24 mouse cellular contexts compared by ENCODE assay signal in the genomic region with DNA sequence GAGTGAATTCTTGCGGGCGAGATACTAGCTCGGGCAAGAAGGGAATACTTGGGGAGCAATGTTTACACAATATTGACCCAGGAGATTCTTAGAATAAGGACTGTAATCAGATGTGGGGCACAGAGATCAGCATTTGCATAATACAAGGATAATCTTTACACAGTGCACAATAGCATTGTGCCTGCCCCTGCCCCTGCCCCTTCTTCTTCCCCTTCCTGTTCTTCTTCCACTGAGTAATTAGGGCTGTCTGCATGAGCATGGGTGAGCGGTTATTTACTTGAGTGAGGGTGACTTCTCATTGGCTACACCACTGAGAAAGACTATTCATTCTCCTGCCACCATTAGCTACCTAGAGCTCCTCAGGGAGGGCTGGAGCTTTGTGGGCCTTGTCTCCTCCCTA. TPM values are rescaled to one million over a fixed set of nuclear protein-coding genes. Genes with fewer than 3 reads are reported as not detected.
DNase-seq lines count a peak whose midpoint lies in the region; ATAC-seq and TF ChIP-seq lines count a peak whose summit lies in the region.
"Had no signal": no experiment of that assay in that cellular context is flagged by ENCODE, and none has a peak within 500 bp of the region (broad histone marks: within the 10 kb centered on the region; RNA-seq: fewer than 3 reads in every experiment).

No protein-coding gene starts in this region.

- H3K9ac ChIP-seq in forebrain, embryonic 11.5 days (ENCODE audit: low read length) = no peak overlapping the region
- no peak overlapping the region for H3K9ac ChIP-seq in forebrain, postnatal 0 days
- H3K9ac ChIP-seq in midbrain, embryonic 11.5 days (ENCODE audit: low read length) = no peak overlapping the region
- no peak overlapping the region for H3K9ac ChIP-seq in midbrain, postnatal 0 days (replicated peaks; ENCODE audit: low read length, poor library complexity, severe bottlenecking)
- H3K9ac ChIP-seq: embryonic facial prominence, embryonic 12.5 days; embryonic facial prominence, embryonic 15.5 days; forebrain, embryonic 15.5 days; hindbrain, embryonic 12.5 days; hindbrain, embryonic 15.5 days had no signal

- 0 out of 2 replicates have a peak, but pooled peaks have one; percentile 42 for ATAC-seq in forebrain, embryonic 11.5 days (replicated peaks; ENCODE audit: low FRiP score)
- ATAC-seq in forebrain, postnatal 0 days = no peak
- ATAC-seq in midbrain, embryonic 11.5 days (ENCODE audit: low FRiP score) = peak; percentile 74
- no peak for ATAC-seq in midbrain, postnatal 0 days (ENCODE audit: low FRiP score)
- ATAC-seq: forebrain, embryonic 15.5 days; Patski had no signal

- H3K4me2 ChIP-seq in forebrain, embryonic 11.5 days (ENCODE audit: low read depth, low read length, severe bottlenecking) = no peak overlapping the region
- H3K4me2 ChIP-seq in forebrain, postnatal 0 days (ENCODE audit: low read depth) = no peak overlapping the region
- peak overlapping the region; percentile 16; the same call in 1 of the 2 replicates for H3K4me2 ChIP-seq in midbrain, embryonic 11.5 days
- H3K4me2 ChIP-seq in midbrain, postnatal 0 days (ENCODE audit: low read depth, low read length, poor library complexity, severe bottlenecking) = no peak overlapping the region
- H3K4me2 ChIP-seq: embryonic facial prominence, embryonic 12.5 days; embryonic facial prominence, embryonic 15.5 days; forebrain, embryonic 15.5 days; heart, embryonic 11.5 days; hindbrain, embryonic 12.5 days; hindbrain, embryonic 15.5 days had no signal

- DNase-seq in forebrain, embryonic 11.5 days (ENCODE audit: low spot score) = no peak
- DNase-seq in forebrain, postnatal 0 days = no peak
- DNase-seq in midbrain, embryonic 11.5 days (ENCODE audit: low spot score, missing footprints) = peak; percentile 83
- DNase-seq in midbrain, postnatal 0 days (ENCODE audit: low spot score) = no peak
- DNase-seq in retina, embryonic 14.5 days (ENCODE audit: low spot score) = peak; percentile 45
- DNase-seq in embryonic facial prominence, embryonic 10.5 days (ENCODE audit: low spot score) = no peak
- DNase-seq: adrenal gland, postnatal 10 days; adrenal gland, postnatal 36 days; B cell, adult 2 months; cerebellum, adult 18-20 months; cerebellum, adult 9-10 months; cerebellum, postnatal 14 days; gastrocnemius, postnatal 14 days; heart, adult 11 months had no signal

- H3K27ac ChIP-seq in forebrain, embryonic 11.5 days (ENCODE audit: low read depth, low read length) = no peak overlapping the region; the same call in 1 of the 2 replicates
- H3K27ac ChIP-seq in forebrain, postnatal 0 days (ENCODE audit: low read depth, low read length) = no peak overlapping the region
- no peak overlapping the region for H3K27ac ChIP-seq in midbrain, embryonic 11.5 days (ENCODE audit: low read depth, low read length)
- H3K27ac ChIP-seq in midbrain, postnatal 0 days (ENCODE audit: low read depth, low read length) = no peak overlapping the region
- H3K27ac ChIP-seq in embryonic facial prominence, embryonic 10.5 days (replicated peaks) = no peak overlapping the region
- H3K27ac ChIP-seq: embryonic facial prominence, embryonic 12.5 days; embryonic facial prominence, embryonic 15.5 days; forebrain, embryonic 15.5 days; gastrocnemius, adult 2 months; hindbrain, embryonic 12.5 days; hindbrain, embryonic 15.5 days had no signal

- H3K36me3 ChIP-seq in forebrain, embryonic 11.5 days (ENCODE audit: control insufficient read depth, insufficient read depth, low read length) = no peaks in the 10 kb centered on the region
- no peaks in the 10 kb centered on the region for H3K36me3 ChIP-seq in forebrain, postnatal 0 days (ENCODE audit: insufficient read depth)
- no peaks in the 10 kb centered on the region for H3K36me3 ChIP-seq in midbrain, embryonic 11.5 days (ENCODE audit: control insufficient read depth, insufficient read depth, low read length)
- no peaks in the 10 kb centered on the region for H3K36me3 ChIP-seq in midbrain, postnatal 0 days (ENCODE audit: insufficient read depth, low read length)
- H3K36me3 ChIP-seq in embryonic facial prominence, embryonic 10.5 days (replicated peaks) = no peaks in the 10 kb centered on the region
- H3K36me3 ChIP-seq: embryonic facial prominence, embryonic 12.5 days; embryonic facial prominence, embryonic 15.5 days; forebrain, embryonic 15.5 days; G1E; hindbrain, embryonic 12.5 days; hindbrain, embryonic 15.5 days had no signal

- TF ChIP-seq CTCF in forebrain, postnatal 0 days (IDR thresholded peaks at IDR 0.05; ENCODE audit: low read depth) = no peak
- no peak for TF ChIP-seq CTCF in midbrain, postnatal 0 days (IDR thresholded peaks at IDR 0.05)

- H3K27me3 ChIP-seq in forebrain, embryonic 11.5 days (ENCODE audit: control insufficient read depth, insufficient read depth, low read length) = no peaks in the 10 kb centered on the region
- no peaks in the 10 kb centered on the region for H3K27me3 ChIP-seq in forebrain, postnatal 0 days (ENCODE audit: insufficient read depth, low read length)
- H3K27me3 ChIP-seq in midbrain, embryonic 11.5 days (ENCODE audit: control insufficient read depth, insufficient read depth, low read length) = no peaks in the 10 kb centered on the region
- H3K27me3 ChIP-seq in midbrain, postnatal 0 days (ENCODE audit: insufficient read depth, low read length) = no peaks in the 10 kb centered on the region
- H3K27me3 ChIP-seq in embryonic facial prominence, embryonic 10.5 days (replicated peaks; ENCODE audit: low read depth, poor library complexity, severe bottlenecking) = no peaks in the 10 kb centered on the region
- H3K27me3 ChIP-seq: CH12.LX; embryonic facial prominence, embryonic 12.5 days; embryonic facial prominence, embryonic 15.5 days; forebrain, embryonic 15.5 days; hindbrain, embryonic 12.5 days; hindbrain, embryonic 15.5 days; Patski had no signal

- no peaks in the 10 kb centered on the region for H3K9me3 ChIP-seq in forebrain, embryonic 11.5 days (ENCODE audit: control insufficient read depth, low read length)
- no peaks in the 10 kb centered on the region for H3K9me3 ChIP-seq in forebrain, postnatal 0 days (ENCODE audit: low read length)
- H3K9me3 ChIP-seq in midbrain, embryonic 11.5 days (ENCODE audit: control insufficient read depth, low read length) = no peaks in the 10 kb centered on the region
- H3K9me3 ChIP-seq in midbrain, postnatal 0 days (ENCODE audit: low read length) = no peaks in the 10 kb centered on the region
- no peaks in the 10 kb centered on the region for H3K9me3 ChIP-seq in embryonic facial prominence, embryonic 10.5 days
- H3K9me3 ChIP-seq: embryonic facial prominence, embryonic 12.5 days; embryonic facial prominence, embryonic 15.5 days; forebrain, embryonic 15.5 days; G1E; hindbrain, embryonic 12.5 days; hindbrain, embryonic 15.5 days had no signal

- H3K4me3 ChIP-seq in forebrain, embryonic 11.5 days (ENCODE audit: low read depth, low read length) = no peak overlapping the region
- H3K4me3 ChIP-seq in forebrain, postnatal 0 days (ENCODE audit: low read depth, low read length) = no peak overlapping the region
- H3K4me3 ChIP-seq in midbrain, embryonic 11.5 days (ENCODE audit: low read depth, low read length) = no peak overlapping the region
- H3K4me3 ChIP-seq in midbrain, postnatal 0 days (ENCODE audit: low read depth, low read length) = no peak overlapping the region
- H3K4me3 ChIP-seq in embryonic facial prominence, embryonic 10.5 days = no peak overlapping the region
- H3K4me3 ChIP-seq: embryonic facial prominence, embryonic 12.5 days; embryonic facial prominence, embryonic 15.5 days; forebrain, embryonic 15.5 days; gastrocnemius, adult 2 months; hindbrain, embryonic 12.5 days; hindbrain, embryonic 15.5 days had no signal

- WGBS in forebrain, embryonic 11.5 days = 48% methylated on average over 4 of the region's 4 CpGs
- 34% methylated on average over 4 of the region's 4 CpGs for WGBS in forebrain, postnatal 0 days
- WGBS in midbrain, embryonic 11.5 days = 68% methylated on average over 4 of the region's 4 CpGs
- WGBS in midbrain, postnatal 0 days = 54% methylated on average over 4 of the region's 4 CpGs
- WGBS in embryonic facial prominence, embryonic 10.5 days = 79% methylated on average over 4 of the region's 4 CpGs

- H3K4me1 ChIP-seq in forebrain, embryonic 11.5 days (replicated peaks; ENCODE audit: control insufficient read depth, insufficient read depth, low read length) = peaks cover 5% of the 10 kb centered on the region; the same call in 1 of the 2 replicates
- H3K4me1 ChIP-seq in forebrain, postnatal 0 days (ENCODE audit: insufficient read depth) = no peaks in the 10 kb centered on the region
- H3K4me1 ChIP-seq in midbrain, embryonic 11.5 days (ENCODE audit: control insufficient read depth, insufficient read depth, low read length) = peaks cover 7% of the 10 kb centered on the region; the same call in 1 of the 2 replicates
- H3K4me1 ChIP-seq in midbrain, postnatal 0 days (ENCODE audit: insufficient read depth, low read length) = no peaks in the 10 kb centered on the region
- H3K4me1 ChIP-seq in embryonic facial prominence, embryonic 10.5 days = peaks cover 16% of the 10 kb centered on the region
- H3K4me1 ChIP-seq: forebrain, embryonic 15.5 days; hindbrain, embryonic 12.5 days; hindbrain, embryonic 15.5 days had no signal

RNA-seq across cellular contexts. Expression of a gene that starts 6.9 kb away (rescaled TPM):
- 42.1 and 47.7 TPM in 2 replicates for polyA plus RNA-seq in forebrain, embryonic 11.5 days (2014; fragmentation: Nextera tagmentation; extraction: Ambion mirVana)
- 81.9 and 84.2 TPM in 2 replicates for total RNA-seq in forebrain, postnatal 0 days (2014; rRNA removed)
- polyA plus RNA-seq in forebrain, postnatal 0 days (2015; fragmentation: Nextera tagmentation; extraction: Ambion mirVana) = 179 and 215 TPM in 2 replicates
- 49.9 and 55.1 TPM in 2 replicates for polyA plus RNA-seq in midbrain, embryonic 11.5 days (2014; fragmentation: Nextera tagmentation; extraction: Ambion mirVana)
- 79.0 and 97.3 TPM in 2 replicates for total RNA-seq in midbrain, postnatal 0 days (2014; rRNA removed)
- polyA plus RNA-seq in midbrain, postnatal 0 days (2015; fragmentation: Nextera tagmentation; extraction: Ambion mirVana) = 226 and 252 TPM in 2 replicates
- 5.0 and 6.1 TPM in 2 replicates for polyA plus RNA-seq in embryonic facial prominence, embryonic 10.5 days (2016; fragmentation: Nextera tagmentation; extraction: Ambion mirVana)
- total RNA-seq: G1E had no signal
- polyA plus RNA-seq: G1E; heart, embryonic 11.5 days; Patski had no signal

RNA-seq across cellular contexts. Expression of a gene that starts 46.4 kb away (rescaled TPM):
- 109 and 110 TPM in 2 replicates for polyA plus RNA-seq in forebrain, embryonic 11.5 days (2014; fragmentation: Nextera tagmentation; extraction: Ambion mirVana)
- total RNA-seq in forebrain, postnatal 0 days (2014; rRNA removed) = 64.9 and 75.5 TPM in 2 replicates
- 84.9 and 101 TPM in 2 replicates for polyA plus RNA-seq in forebrain, postnatal 0 days (2015; fragmentation: Nextera tagmentation; extraction: Ambion mirVana)
- 109 and 114 TPM in 2 replicates for polyA plus RNA-seq in midbrain, embryonic 11.5 days (2014; fragmentation: Nextera tagmentation; extraction: Ambion mirVana)
- total RNA-seq in midbrain, postnatal 0 days (2014; rRNA removed) = 63.2 and 73.3 TPM in 2 replicates
- polyA plus RNA-seq in midbrain, postnatal 0 days (2015; fragmentation: Nextera tagmentation; extraction: Ambion mirVana) = 98.8 and 101 TPM in 2 replicates
- 87.2 and 91.8 TPM in 2 replicates for polyA plus RNA-seq in embryonic facial prominence, embryonic 10.5 days (2016; fragmentation: Nextera tagmentation; extraction: Ambion mirVana)

Comparison
In these comparisons a context has a peak if more than half of its experiments do, and no peak if none do; other contexts are left out.
1. ATAC-seq: peak in forebrain, embryonic 11.5 days (single experiment) and midbrain, embryonic 11.5 days (single experiment); none in forebrain, postnatal 0 days (single experiment) and midbrain, postnatal 0 days (single experiment).
2. DNase-seq: peak in midbrain, embryonic 11.5 days (single experiment) and retina, embryonic 14.5 days (single experiment); none in forebrain, embryonic 11.5 days (single experiment), forebrain, postnatal 0 days (single experiment), midbrain, postnatal 0 days (single experiment) and embryonic facial prominence, embryonic 10.5 days (single experiment).